Mouse (Mus musculus): ENCODE measurements at regions not wholly inside any gene's neighbourhood (a gene's known extent, or its start where the extent isn't known, plus 50 kb on each side); places are given as distances from the start of the nearest gene placed in this dataset.
"Not testable (repeated sequence)": the region's sequence is repeated elsewhere in the genome, so short reads cannot be mapped to it uniquely, and the experiment has no call there.

DNA sequence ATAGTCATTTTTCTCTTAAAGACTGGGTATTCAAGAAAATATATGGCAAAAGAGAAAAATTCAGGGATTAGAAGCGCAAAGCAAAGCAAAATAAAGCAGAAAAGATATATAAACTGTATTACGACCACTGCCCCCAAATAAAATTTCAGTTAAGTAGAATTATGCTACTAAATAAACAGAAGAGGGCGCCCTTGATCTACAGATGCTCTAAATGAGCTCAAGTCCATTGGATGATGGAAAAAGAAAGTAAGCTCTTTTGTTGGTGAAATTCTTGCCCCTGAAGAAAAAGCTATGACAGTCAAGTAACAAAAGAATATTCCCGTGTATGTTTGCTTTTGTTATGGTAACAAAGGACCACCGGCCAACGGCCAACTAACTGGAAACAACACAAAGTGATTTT lies 165.5 kb upstream of the Stk26 start:
- Histone ChIP-seq H3K27ac (no peak overlapping the region), H3K4me2 (no peak overlapping the region), H3K36me3 (no peaks in the 10 kb centered on the region), H3K4me3 (replicated peaks) (no peak overlapping the region), H3K27me3 (peaks cover 18% of the 10 kb centered on the region), H3K9ac (no peak overlapping the region), H3K9me3 (replicated peaks) (no peaks in the 10 kb centered on the region), H3K4me1 (no peaks in the 10 kb centered on the region)
- 31% methylated on average over 6 of the region's 6 CpGs for WGBS
- ATAC-seq (replicated peaks; ENCODE audit: low FRiP score), result no peak

GRCm38 (mm10) chrX:50657835-50658565 lies 182.8 kb upstream of the Stk26 start:
- ATAC-seq (replicated peaks; ENCODE audit: low FRiP score), result no peak
- Histone ChIP-seq H3K4me3 (replicated peaks) (no peak overlapping the region), H3K27me3 (peaks cover 12% of the 10 kb centered on the region), H3K4me2 (no peak overlapping the region), H3K9ac (no peak overlapping the region), H3K9me3 (replicated peaks) (no peaks in the 10 kb centered on the region), H3K27ac (no peak overlapping the region), H3K36me3 (no peaks in the 10 kb centered on the region), H3K4me1 (no peaks in the 10 kb centered on the region)
- WGBS, result 32% methylated on average over 9 of the region's 9 CpGs

DNA sequence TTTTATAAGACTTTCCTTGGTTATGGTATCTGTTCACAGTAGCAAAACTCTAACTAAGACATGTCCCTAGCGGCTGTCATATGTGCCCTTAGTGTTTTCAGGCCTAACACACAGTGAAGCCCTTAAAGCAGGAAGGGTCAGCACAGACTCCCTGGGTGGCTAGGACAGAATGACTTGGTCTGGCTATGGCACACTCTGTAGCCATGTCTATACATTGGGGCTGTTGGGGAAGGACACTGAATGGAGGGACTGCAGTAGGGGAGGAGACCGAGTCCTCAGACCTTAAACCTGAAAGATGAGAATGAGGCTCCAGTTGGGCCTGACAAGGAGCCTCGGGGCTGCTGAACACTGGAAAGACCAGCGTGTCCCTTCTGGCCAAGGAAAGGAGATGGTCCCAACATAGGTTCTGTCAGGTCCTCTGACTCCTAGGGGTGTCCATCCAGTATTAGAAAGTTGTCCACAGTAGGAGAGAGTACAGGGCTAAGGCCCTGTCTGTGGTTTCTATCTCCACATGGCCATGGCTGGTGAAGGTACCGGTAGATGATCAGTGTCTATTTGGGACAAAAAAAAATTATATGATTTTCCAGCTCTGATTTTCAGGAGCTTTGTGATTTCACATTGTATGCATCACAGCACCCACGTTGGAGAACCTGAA lies 183.5 kb upstream of the Stk26 start:
- no peak overlapping the region for H3K9ac ChIP-seq
- ATAC-seq (replicated peaks; ENCODE audit: low FRiP score), result no peak
- H3K4me3 ChIP-seq (replicated peaks), result no peak overlapping the region
- H3K36me3 ChIP-seq, result no peaks in the 10 kb centered on the region
- H3K27ac ChIP-seq, result no peak overlapping the region
- H3K27me3 ChIP-seq, result peaks cover 12% of the 10 kb centered on the region
- no peaks in the 10 kb centered on the region for H3K9me3 ChIP-seq (replicated peaks)
- no peaks in the 10 kb centered on the region for H3K4me1 ChIP-seq
- H3K4me2 ChIP-seq, result no peak overlapping the region
- WGBS, result 70% methylated on average over 6 of the region's 6 CpGs

DNA sequence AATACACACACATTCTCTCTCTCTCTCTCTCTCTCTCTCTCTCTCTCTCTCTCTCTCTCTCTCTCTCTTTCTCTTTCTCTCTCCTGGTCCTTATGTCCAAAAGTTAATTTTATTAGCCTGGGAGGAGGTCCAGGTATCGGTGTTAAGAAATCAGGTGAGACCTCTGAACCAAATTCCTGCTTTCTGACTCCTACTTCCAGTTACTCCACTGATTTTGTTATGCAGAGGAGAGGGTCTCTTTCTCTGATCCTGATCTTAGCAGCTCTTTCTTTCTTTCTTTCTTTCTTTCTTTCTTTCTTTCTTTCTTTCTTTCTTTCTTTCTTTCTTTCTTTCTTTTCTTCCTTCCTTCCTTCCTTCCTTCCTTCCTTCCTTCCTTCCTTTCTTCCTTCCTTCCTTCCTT lies 185.5 kb upstream of the Stk26 start:
- not testable (repeated sequence) for H3K9ac ChIP-seq; H3K4me2 ChIP-seq; H3K4me3 ChIP-seq (replicated peaks); H3K36me3 ChIP-seq; H3K27me3 ChIP-seq; ATAC-seq (replicated peaks; ENCODE audit: low FRiP score); H3K27ac ChIP-seq; H3K4me1 ChIP-seq; H3K9me3 ChIP-seq (replicated peaks)
- 81% methylated on average over 1 of the region's 1 CpGs for WGBS

- H3K9me3 ChIP-seq (replicated peaks), result no peaks in the 10 kb centered on the region
- no peaks in the 10 kb centered on the region for H3K36me3 ChIP-seq
- no peak overlapping the region for H3K9ac ChIP-seq
- no peak overlapping the region for H3K27ac ChIP-seq
- H3K4me2 ChIP-seq, result no peak overlapping the region
- 46% methylated on average over 4 of the region's 4 CpGs for WGBS
- no peaks in the 10 kb centered on the region for H3K4me1 ChIP-seq
- no peak overlapping the region for H3K4me3 ChIP-seq (replicated peaks)
- ATAC-seq (replicated peaks; ENCODE audit: low FRiP score), result no peak
- peaks cover 3% of the 10 kb centered on the region; the same call in 1 of the 2 replicates for H3K27me3 ChIP-seq
Measured at GRCm38 (mm10) chrX:50641347-50641746, 199.5 kb upstream of the Stk26 start.

GRCm38 (mm10) chrX:50635634-50636033 lies 205.2 kb upstream of the Stk26 start:
- Histone ChIP-seq H3K9me3 (replicated peaks) (no peaks in the 10 kb centered on the region), H3K36me3 (no peaks in the 10 kb centered on the region), H3K4me2 (peak overlapping the region; percentile 56), H3K27me3 (peaks cover 3% of the 10 kb centered on the region; the same call in 1 of the 2 replicates), H3K4me1 (no peaks in the 10 kb centered on the region), H3K9ac (peak overlapping the region; percentile 4; the same call in 1 of the 2 replicates), H3K4me3 (replicated peaks) (peak overlapping the region; percentile 57), H3K27ac (peak overlapping the region; percentile 75)
- WGBS, result 30% methylated on average over 6 of the region's 6 CpGs
- peak; percentile 61 for ATAC-seq (replicated peaks; ENCODE audit: low FRiP score)

- H3K9me3 ChIP-seq (replicated peaks), result no peaks in the 10 kb centered on the region
Measured at GRCm38 (mm10) chrX:50634842-50635615, 205.8 kb upstream of the Stk26 start.

GRCm38 (mm10) chrX:50632536-50632935 lies 204.2 kb upstream of the Olfr1324 start:
- Histone ChIP-seq H3K4me2 (no peak overlapping the region), H3K4me3 (replicated peaks) (no peak overlapping the region), H3K4me1 (no peaks in the 10 kb centered on the region), H3K27me3 (peaks cover 3% of the 10 kb centered on the region; the same call in 1 of the 2 replicates), H3K9ac (no peak overlapping the region), H3K36me3 (peaks cover 8% of the 10 kb centered on the region; the same call in 1 of the 2 replicates), H3K9me3 (replicated peaks) (no peaks in the 10 kb centered on the region), H3K27ac (no peak overlapping the region)
- no peak for ATAC-seq (replicated peaks; ENCODE audit: low FRiP score)
- whole genome bisulfite sequencing, result 42% methylated on average over 6 of the region's 6 CpGs

More at GRCm38 (mm10) chrX:50634842-50635615, 205.8 kb upstream of the Stk26 start:
- no peaks in the 10 kb centered on the region for H3K4me1 ChIP-seq
- peaks cover 3% of the 10 kb centered on the region; the same call in 1 of the 2 replicates for H3K27me3 ChIP-seq
- peak overlapping the region; percentile 56 for H3K4me2 ChIP-seq
- H3K27ac ChIP-seq, result peak overlapping the region; percentile 75
- H3K4me3 ChIP-seq (replicated peaks), result peak overlapping the region; percentile 57
- 16% methylated on average over 29 of the region's 30 CpGs for WGBS
- H3K36me3 ChIP-seq, result peaks cover 4% of the 10 kb centered on the region; the same call in 1 of the 2 replicates
- H3K9ac ChIP-seq, result peak overlapping the region; percentile 51
- peak; percentile 99 for ATAC-seq (replicated peaks; ENCODE audit: low FRiP score)

- Histone ChIP-seq H3K4me1 (no peaks in the 10 kb centered on the region), H3K9me3 (replicated peaks) (no peaks in the 10 kb centered on the region)
- ATAC-seq (replicated peaks; ENCODE audit: low FRiP score), result no peak
Measured at GRCm38 (mm10) chrX:50625336-50625735, 197.0 kb upstream of the Olfr1324 start.

DNA sequence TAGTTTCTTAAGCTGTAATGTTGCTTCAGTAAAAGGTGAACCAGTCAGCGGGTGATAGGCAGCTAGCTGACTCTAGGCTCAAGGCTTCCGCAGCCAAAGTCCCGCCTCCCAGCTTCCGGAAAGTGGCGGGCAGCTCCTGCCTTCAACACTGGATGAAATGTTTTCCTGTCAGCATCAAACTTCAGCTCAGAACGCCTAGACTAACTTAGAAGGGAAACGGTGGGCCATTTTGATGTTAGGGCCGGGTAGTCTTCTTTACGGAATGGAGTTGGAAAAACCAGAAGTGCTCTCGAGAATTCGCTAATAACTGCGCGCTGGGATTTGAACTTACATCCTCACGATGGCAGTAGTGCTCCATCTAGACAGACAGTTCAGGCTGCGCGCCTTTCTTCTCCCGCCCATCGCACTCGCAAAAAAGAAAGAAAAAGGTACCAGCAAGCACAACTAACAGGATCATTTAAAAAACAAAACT lies 194.7 kb upstream of the Olfr1324 start:
- H3K4me2 ChIP-seq, result no peak overlapping the region
- H3K9me3 ChIP-seq (replicated peaks), result no peaks in the 10 kb centered on the region
- peak overlapping the region; percentile 26 for H3K4me3 ChIP-seq (replicated peaks)
- H3K27me3 ChIP-seq, result no peaks in the 10 kb centered on the region
- H3K27ac ChIP-seq, result peak overlapping the region; percentile 62; the same call in 1 of the 2 replicates
- no peaks in the 10 kb centered on the region for H3K4me1 ChIP-seq
- H3K9ac ChIP-seq, result no peak overlapping the region
- no peak for ATAC-seq (replicated peaks; ENCODE audit: low FRiP score)
- H3K36me3 ChIP-seq, result 0 out of 2 replicates have a peak, but pooled peaks cover 18% of the 10 kb centered on the region
- WGBS, result 63% methylated on average over 19 of the region's 19 CpGs

More at GRCm38 (mm10) chrX:50625336-50625735, 197.0 kb upstream of the Olfr1324 start:
- H3K9ac ChIP-seq, result no peak overlapping the region
- H3K27ac ChIP-seq, result no peak overlapping the region
- no peaks in the 10 kb centered on the region for H3K27me3 ChIP-seq
- whole genome bisulfite sequencing, result 83% methylated on average over 6 of the region's 6 CpGs
- peaks cover 11% of the 10 kb centered on the region; the same call in 1 of the 2 replicates for H3K36me3 ChIP-seq
- H3K4me2 ChIP-seq, result no peak overlapping the region
- no peak overlapping the region for H3K4me3 ChIP-seq (replicated peaks)

DNA sequence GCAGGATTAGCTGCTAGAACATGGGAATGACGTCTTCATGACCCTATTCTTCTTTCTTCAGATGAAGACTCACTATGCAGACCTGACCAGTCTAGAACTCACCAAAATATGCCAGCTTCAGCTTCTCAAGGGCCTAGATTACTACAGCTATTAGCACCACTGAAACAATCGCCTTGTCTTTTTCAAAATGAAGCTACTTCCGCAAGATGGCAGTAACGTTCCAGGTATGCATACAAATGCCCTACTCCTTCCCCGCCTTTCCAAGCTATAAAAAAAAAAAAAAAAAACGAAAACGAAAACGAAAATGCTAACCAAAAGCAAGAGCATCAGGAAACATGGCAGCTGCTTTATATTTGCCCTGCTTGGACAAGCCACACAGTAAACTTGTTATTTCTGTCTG lies 192.6 kb upstream of the Olfr1324 start:
- no peaks in the 10 kb centered on the region for H3K27me3 ChIP-seq
- no peak overlapping the region for H3K4me3 ChIP-seq (replicated peaks)
- 0 out of 2 replicates have a peak, but pooled peaks cover 24% of the 10 kb centered on the region for H3K36me3 ChIP-seq
- no peak overlapping the region for H3K27ac ChIP-seq
- 75% methylated on average over 8 of the region's 8 CpGs for WGBS
- no peak overlapping the region for H3K9ac ChIP-seq
- no peak overlapping the region for H3K4me2 ChIP-seq
- ATAC-seq (replicated peaks; ENCODE audit: low FRiP score), result no peak
- H3K4me1 ChIP-seq, result no peaks in the 10 kb centered on the region
- no peaks in the 10 kb centered on the region for H3K9me3 ChIP-seq (replicated peaks)

Measured in kidney, embryonic 15.5 days (tissue).